Mouse (Mus musculus) monocyte, adult 2 months (primary cell): Measurements from ENCODE around the gene Agap1.

Source experiments
- DNase-seq, 2 experiments: peaks; one replicate each; pipeline ENCODE4 v3.0.0; 2022; ENCODE audit warnings: low spot score in 2 of 2, low read depth in 1 of 2

Gene Agap1

DNA sequence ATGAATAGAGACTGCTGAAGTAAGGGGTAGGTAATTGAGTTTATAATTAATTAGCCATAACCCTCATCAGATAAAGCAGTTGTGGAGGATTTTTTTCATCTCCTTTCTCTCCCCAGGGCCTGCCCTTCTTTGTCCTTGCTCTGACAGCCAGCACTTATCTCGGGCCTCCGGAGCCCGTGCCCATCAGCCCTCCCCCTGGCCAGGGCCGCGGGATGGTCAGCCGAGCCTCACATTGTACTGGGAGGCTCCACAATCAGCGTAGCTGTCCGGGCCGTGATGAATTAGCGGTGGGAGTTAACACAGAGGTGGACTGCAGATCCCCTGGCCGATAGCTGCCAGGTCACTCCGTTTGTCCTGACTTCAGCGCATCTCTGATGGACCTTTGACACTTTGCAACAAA lies 248.7 kb downstream of the Agap1 start:
- no peak for DNase-seq

DNA sequence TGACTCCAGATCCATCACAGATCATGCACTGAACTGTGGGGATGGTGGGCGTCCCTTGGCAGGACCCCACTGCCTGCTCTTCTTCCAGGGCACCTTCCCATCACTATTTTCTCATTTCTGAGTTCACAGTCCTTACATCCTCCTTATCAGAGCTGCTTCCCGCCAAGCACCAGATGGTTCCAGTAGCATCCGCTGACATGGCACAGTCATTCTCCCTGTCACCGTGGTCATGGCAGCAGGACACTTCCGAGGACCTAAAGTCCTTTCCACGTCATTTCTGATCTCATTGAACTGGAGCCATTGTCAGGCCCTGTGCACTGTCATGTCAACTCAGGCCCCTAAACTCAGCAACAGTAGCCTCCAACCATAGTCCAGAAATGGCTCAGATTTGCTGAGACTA lies 251.1 kb downstream of the Agap1 start:
- no peak for DNase-seq

DNA sequence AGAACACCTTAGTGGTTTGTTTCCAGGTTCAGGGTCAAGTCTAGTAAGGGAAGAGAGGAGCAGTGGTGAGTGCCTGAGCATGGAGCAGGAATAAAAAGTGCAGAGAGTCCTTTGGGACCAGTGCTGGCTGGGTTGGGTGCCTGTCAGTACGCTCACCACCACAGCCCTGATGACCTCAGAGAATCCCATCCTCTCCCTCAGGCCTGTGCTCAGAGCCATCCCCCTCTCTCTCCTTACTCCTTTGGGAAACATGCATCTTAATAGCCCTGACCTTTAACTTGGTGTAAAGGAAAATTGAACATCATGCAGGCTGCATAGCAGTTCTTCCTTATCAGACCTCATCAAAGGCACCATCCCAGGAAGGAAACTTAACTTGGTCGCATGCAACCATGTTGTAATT lies 252.3 kb downstream of the Agap1 start:
- no peak for DNase-seq

DNA sequence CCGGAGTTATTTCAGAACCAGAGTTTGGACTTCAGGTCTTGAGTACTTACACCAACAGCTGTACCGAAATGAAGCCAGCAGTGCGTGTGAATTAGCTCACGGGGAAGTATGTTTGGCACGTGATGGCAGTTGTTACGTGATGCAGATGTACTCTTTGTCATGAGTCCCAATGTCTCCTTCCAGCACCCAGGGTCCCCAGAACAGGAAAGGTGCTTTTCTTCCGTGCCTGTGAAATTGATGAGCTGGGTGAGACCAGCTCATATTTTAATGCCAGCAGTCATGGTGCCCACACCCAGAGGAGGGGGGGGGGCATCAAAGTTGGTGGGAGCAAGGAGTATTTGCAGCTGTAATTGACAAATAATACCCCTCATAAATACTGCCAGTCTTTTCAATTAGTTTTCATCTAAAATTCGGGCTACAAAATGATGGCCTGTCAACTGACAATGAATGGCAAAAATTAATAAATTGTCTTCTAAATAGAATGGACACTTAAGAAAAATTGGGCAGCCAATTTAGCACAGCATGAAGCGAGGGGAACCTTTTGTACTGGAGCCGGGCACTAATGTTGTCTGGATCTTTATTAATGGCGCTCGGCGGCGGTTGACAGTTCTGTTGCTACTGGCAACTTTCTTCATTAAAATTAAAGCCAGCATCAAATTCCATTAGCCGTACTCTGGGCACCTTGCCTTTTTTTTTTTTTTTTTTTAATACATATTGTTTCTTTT lies 253.3 kb downstream of the Agap1 start:
- no peak for DNase-seq

DNA sequence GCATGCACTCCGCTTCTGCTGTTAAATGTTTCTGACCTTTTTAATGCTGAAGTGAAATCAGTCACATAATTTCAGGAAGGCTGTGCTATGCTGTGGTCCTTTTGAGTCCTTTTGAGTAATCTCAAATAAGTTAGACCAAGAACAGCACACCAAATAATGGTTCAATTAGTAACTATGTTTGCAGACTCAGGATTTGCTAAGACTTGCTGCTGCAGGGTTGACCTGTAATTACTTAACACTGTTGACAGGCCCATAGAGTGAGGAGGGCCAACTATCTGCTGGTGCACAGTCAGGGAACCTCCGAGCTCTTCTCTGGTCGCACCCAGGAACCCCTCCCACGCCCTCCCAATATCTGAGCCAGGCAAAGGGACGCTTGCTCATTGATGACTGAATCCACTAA lies 255.2 kb downstream of the Agap1 start:
- no peak for DNase-seq

DNA sequence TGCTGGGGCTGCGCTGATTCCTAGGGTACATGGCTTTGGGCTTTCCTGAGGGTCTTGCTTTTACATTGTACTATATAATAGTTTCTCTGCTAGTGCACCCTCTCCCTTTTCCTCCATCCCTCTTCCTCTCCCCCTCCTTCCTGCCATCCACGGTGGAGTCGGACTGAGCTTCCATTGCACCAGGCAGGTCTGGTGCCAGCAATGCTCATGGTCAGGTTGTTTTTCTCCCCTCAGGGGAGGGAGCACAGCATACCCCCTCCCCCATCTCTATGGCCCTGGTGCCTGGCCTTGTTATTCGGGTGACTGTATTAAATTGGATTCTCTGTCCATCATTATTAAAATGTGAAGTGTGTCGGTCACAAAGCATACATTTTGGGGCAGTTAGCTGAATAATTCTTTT lies 259.1 kb downstream of the Agap1 start:
- no peak for DNase-seq

DNA sequence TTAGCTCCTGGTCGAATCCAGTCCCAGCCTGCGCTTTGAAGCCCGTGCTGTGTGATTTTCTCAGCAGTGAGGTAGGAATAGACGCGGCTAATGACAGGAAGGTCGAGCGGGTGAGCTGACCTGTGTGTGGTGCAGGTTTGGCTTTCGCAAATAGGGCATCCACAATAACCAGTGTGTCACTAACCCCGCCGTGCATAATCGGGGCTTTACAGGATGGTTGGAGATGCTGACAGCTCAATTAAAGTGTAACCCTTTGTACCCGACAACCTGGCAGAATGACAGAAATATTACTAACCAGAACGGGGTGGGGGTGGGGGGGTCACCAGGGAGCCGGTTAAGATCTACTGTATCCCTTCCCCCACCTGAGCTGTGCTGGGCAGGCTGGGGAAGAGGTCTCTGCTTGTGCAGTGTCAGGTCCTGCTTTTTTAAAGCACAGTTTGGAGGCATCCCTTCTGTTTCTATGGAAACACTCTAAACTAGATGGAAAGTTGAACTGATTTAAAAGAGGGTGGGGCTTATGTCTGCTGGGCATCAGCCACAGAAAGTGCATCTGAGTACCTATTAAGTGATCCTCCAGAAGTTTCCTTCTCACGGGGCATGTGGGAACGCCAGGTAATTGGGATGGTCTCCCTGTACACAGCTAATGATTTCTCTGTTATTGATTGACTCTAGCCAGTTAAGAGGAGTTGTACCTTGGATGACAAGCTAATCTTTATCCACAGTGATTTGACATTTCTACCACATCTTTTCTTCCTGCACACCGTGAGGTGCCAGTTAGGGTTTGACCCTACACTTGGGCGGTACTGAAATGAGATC lies 259.8 kb downstream of the Agap1 start:
- DNase-seq, result no peak

DNA sequence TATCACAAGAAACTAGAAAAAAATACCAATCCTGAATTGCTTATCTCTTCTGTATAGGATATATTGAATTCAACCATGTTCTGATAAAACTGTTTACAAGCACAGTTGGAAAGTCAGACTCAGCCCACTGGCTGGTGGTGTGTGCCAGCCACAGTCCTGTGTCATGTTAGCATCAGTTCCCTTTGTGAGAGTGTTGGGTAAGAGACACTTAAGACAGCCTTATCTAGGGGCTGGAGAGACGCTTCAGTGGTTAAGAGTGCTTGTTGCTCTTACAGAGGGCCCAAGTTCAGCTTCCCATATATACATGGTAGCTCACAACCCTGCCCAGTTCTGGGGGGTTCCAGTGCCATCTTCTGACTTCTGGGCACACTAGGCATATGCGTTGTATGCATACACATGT lies 261.6 kb downstream of the Agap1 start:
- no peak for DNase-seq

DNA sequence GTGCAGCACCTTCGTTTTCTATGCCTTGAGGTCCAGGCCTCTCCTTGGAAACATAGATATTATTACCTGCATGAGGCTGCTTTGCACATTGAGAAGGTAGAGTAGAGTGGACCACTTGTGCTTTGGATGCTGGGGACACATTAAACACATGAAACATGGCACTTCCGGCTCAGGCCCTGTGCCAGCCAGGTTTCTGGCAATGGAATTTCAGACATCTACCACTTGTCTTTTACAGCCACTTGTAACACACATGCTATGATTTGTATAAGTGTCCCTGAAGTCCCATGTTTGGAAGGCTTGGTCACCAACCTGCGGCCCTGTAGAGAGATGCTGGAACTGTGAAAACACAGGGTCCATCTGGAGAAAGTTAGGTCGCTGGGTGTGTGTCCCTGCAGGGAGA lies 262.5 kb downstream of the Agap1 start:
- no peak for DNase-seq

DNA sequence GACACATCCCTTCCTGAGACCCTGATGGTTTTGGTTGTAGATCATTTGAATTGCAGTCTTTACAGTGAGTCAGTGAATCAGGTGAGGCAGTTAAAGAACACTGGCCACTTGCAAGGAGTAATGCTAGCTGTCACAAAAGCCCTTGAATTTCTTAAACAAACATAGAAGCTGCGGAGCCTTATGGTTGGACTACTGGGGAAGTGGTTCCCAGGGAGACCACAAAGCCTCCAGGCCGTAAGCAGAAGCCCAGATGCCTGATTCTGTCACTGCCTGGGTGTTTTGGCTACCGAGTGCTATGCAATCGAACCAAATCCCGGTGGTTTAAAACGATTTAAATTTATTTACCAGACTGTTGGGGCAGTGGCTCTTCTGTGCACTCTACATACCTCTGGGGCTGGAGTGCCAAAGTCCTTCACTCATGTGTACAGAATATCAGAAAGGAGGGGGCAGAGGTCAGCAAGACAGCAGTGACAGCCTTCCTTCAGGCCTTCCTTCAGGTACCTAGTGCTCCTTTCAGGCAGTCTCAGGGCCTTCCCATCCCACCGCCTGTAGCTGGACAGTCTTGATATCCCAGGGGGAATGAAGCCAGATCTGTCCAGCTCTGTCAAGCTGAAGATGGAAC lies 264.3 kb downstream of the Agap1 start:
- no peak for DNase-seq

DNA sequence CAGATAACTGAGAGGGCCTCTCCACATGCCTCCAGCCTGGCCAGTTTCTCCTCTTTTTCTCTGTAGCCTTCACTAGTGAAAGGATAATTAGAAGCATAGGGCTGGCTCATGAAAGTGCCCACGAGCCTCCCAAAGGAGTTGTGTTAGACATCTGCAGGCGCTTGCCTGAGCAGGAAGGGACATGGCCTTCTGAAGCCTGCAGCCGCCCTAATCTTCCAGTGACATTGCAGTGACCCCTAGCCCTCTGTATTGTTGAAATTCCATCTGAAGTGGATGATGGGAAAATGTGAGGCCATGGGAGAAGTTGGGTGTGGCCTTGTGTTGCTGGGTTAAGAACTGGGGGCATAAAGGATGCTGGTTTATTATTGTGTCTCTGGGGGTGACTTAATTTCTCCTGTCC lies 269.5 kb downstream of the Agap1 start:
- DNase-seq, result no peak

DNA sequence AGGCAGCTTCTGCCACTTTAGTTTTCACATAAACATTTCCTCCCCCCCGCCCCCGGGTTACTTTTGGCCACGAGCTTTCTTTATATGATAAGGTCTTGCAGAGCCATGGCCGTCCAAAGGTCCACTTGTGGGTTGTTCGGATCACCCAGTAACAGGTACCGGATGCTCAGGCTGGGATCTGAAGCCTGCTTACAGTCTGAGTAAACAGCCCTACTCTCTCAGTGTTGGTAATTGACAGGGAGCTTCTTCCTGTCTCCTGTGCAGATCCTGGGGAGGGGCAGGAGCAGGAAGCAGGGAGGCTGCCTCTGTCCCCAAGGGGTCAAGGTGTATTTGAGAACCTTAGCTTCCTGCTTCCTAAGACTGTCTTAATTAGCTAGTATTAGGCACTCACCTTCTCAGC lies 269.9 kb downstream of the Agap1 start:
- DNase-seq, result no peak

DNA sequence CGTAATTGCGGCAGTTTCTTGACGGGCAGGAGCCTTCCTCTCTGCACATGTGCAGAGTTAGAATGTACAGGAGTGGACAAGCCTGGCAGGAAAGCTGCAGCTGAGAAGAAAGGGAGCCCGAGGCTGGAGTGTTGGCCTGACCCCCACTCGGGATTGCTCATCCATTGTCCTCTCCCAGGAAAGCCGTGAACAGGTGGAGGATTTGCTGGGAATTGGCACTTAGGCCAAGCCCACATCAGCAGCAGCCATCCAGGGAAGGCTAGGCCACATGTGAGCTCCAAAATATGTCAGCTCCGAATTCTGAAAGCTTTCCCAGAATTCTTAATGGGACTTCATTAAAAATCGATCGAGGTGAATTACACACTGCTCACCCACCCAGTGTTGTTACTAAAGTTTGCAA lies 270.4 kb downstream of the Agap1 start:
- DNase-seq, result no peak

DNA sequence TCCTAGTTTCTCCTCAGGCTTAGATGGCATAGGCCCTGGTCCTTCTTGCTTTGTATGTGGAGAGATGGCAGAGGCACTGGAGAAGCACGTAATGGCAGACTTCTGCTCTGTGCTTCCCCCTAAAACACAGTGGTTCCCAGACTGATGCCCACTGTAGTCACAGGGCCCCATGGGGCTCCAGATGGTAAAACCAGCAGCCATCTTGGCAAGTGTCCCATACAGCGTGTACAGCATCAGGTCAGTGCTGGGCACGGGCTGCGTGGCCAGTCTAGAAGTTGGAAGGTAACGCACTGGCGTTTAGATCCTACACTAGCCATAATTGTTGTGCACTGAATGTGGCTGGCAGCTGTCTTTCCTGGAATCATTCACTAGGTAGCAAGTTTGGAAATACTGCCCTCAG lies 273.9 kb downstream of the Agap1 start:
- no peak for DNase-seq

DNA sequence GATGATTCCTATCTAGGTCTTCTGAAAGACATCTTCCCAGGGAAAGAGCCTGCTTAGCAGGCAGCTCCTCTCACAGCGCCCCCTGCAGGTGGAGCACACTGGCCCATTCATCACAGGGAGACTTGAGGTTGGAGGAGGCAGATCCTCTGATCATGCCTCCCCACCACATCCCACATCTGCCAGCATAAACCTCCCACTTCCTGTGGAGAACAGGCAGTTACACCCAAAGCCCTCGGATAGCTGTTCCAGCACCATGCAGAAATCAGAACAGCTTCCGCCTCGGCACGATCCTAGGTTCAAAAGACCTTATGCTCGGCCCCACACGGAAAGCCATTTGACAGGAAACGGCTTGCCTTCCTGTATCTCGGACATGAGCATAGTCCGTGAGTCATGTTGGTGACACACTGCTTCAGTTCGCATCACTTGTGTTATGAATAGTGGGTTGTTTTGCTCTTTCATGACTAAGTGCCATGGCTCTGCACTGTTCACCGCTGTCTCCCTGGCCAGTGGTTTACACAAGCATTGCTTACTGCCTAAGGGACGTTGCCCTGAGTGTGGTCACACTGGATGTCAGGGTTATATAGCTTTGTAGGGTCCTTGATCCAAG lies 276.1 kb downstream of the Agap1 start:
- no peak for DNase-seq

DNA sequence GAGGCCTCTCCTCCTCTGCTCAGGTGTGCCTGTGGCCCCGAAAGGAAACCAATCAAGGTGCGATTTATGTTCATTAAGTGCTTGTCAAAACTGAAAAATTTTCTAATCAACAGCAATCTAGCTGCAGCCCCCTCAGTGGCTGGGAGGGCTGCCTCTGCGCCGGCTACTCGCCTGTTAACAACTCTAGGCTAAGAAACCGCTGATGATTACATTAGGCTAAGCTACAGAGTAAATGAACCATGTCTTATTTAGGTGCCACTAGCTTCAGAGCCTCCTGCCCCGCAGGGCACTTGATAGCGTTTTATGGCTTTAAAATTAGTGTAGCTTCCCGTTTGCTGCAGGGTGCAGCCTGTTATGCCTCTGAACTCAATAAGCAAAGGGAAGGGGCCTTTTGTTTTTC lies 279.8 kb downstream of the Agap1 start:
- no peak for DNase-seq

DNA sequence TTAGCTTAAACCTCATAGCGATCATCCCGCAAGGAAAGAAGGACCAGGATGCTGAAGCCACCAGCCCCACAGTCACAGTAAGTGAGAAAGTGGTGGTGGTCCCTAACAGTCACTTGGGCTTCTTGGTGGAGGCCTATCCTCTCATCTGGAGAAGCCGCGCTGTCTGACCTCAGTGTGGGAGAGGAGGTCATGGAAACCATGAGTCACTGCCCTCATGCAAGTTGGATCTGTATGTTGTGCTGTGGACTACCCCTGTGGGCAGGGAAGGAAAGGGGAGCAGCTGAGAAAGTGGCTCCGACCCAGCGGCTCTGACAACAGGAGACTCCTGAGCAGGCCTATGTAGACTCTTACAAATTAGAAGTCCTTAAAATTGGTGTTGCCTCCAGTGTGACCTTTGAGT lies 280.5 kb downstream of the Agap1 start:
- DNase-seq, result no peak

DNA sequence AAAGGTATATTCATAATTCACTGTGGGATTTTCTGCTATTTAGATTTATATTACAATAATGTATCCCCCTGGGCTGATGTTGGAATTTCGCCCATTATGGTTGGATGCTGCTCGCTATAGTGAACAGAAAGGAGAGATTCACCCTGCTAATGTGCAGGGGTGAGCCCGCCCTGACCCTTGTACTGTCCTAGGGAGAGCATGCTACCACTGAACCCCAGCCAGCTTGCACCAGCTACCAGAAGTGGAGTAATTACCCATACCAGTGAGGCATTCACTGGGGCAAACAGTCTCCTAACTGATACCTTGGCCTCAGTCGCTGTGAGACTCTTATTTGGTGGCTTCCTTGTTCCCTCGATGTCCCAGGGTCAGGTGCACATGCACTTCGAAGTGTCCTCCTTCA lies 281.4 kb downstream of the Agap1 start:
- no peak for DNase-seq

DNA sequence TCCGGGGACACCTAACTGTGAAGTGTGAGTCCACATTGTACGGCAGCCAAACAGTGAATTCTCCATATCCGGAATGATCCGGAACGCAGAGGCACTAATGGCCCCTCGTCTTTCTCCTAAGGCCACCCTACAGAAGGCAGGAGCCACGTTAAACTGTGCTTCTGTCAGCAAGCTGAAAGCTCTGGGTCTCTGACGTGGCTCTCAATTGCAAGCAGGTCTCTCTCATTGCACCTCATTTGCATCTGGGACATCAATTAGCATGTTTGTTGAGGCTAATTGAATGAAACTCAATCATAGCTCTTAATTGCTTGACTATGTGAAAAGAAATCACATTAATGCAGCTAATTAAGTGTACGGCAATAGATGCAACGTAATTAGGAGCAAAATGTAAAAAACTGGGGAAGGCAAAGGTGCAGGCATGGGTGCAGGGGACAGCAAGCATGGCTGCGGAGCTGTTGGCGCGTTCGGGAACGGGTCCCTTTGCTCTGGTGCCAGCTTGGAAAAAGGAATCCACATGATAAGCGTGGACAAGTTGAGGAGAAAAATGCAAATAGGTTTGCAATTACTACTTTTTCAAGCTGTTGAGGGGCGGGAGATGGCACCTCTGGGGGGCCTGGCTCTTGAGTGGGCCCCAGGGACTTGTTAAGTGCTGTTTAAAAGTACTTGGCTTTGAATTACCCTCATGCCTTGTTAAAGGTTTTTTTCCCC lies 284.6 kb downstream of the Agap1 start:
- DNase-seq, result no peak

DNA sequence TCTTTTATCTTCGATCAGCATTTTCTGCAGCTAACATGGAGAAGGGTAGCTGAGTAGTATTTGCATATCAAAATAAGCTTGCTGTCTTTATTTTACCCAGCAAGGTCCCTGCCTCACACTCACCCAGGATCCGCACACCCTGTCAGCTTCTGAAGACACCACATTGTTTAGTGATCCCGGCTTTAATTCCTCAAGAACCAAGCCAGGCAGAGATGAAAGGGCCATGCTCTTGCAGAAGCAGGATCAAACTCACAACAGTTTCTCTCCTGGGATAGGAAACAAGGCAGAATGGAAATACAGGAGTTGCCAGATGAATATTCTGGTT lies 285.1 kb downstream of the Agap1 start:
- no peak for DNase-seq

DNA sequence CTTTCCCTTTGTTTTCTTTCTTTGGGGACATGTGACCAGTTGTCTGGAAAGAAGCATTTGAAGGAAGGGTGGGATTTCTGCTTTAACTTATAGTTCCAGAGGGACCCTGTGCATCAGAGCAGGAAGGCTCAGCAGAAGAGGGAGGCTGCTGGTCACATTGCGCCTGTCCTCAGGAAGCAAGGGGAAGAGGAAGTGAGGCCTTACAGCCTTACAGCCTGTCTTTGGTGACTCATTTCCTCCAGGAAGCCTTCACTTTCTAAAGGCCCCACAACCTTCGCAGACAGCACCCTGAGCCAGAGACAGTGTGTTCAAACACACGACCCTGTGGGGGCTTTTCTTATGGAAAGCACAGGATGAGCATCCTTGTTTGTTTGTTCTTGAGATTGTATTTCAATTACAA lies 287.8 kb downstream of the Agap1 start:
- no peak for DNase-seq

DNA sequence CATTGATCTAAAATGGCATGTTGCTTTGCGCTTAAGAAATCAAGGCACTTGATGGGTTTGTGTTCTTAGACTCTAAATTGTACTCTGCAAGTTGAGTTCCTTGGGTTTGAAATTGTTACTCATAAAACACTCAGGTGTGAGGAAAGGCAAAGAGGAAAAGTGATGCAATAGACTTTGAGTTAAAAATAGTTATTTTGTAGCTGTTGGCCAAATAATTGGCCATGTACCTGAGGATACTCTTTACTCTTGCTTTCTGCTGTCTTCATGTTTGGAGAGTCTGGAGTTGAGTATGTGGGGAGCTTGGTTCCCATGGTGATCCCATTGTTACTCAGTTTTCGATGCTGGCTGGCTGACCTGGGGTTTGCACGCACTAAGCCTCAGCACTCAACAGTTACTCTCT lies 291.6 kb downstream of the Agap1 start:
- no peak for DNase-seq
